Mouse (Mus musculus): ENCODE measurements around the gene Klf7.

Klf7 gene

GRCm38 (mm10) chr1:64020672-64021635 is 101.1 kb downstream of the Klf7 start:
- no peak for DNase-seq

- no peak for DNase-seq
Measured at GRCm38 (mm10) chr1:64019127-64019635, 102.9 kb downstream of the Klf7 start.

GRCm38 (mm10) chr1:64018466-64019077 is 103.5 kb downstream of the Klf7 start:
- DNase-seq: peak; percentile 22 to 40

DNA sequence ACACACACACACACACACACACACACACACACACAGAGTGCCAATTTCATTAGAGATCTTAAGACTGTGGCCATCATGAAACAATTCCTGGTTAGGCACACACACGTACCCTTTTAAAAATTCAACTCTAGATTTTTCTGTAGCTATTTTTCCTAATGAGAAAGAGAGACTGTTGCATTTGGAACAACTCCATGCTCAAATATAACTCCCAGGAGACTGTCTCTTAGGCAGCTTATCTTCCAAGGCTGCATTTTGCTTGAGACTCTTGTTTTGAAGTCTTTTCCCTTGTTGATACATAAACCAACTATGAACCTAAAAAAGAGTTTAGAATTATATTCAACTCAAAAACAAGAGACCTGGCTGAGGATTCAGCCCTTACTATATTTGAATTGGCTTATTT is 108.0 kb downstream of the Klf7 start:
- no peak for DNase-seq

DNA sequence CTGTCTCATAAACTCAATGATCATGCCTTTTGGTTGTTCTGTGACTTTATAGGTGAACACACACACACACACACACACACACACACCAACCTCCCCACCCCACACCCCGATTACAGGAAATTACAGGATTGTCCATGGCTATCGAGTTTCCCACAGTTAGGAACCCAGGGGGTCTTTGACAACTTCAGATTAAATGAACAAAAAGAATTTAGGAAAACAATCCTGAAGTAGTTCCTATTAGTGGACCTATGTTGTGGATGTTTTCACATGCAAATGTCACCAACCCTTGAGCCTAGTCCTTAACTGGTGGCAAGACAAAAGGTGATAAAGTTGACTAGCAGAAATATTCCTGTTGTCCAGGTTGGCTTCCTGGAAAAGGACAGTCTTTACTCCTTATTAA is 113.1 kb downstream of the Klf7 start:
- DNase-seq: no peak

GRCm38 (mm10) chr1:64008031-64008430 is 114.1 kb downstream of the Klf7 start:
- DNase-seq: no peak

DNA sequence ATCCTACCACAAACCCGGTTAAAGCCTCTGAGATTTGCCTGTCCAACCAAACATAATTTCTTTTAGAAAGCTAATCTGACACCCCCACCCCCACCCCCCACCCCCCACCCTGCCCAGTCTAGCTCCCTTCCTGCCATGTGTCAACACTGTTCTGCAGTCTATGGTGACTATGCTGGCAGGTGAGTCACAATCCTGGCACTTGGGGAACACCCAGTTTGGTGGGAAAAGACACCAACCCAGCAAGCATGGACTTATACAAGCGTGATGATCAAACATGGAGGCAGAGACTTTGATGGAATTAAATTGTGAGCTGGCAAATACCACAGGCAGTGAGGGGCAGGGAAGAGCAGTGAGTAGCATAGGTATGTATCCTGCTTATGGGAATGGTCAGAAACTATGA is 116.9 kb downstream of the Klf7 start:
- DNase-seq: no peak

DNA sequence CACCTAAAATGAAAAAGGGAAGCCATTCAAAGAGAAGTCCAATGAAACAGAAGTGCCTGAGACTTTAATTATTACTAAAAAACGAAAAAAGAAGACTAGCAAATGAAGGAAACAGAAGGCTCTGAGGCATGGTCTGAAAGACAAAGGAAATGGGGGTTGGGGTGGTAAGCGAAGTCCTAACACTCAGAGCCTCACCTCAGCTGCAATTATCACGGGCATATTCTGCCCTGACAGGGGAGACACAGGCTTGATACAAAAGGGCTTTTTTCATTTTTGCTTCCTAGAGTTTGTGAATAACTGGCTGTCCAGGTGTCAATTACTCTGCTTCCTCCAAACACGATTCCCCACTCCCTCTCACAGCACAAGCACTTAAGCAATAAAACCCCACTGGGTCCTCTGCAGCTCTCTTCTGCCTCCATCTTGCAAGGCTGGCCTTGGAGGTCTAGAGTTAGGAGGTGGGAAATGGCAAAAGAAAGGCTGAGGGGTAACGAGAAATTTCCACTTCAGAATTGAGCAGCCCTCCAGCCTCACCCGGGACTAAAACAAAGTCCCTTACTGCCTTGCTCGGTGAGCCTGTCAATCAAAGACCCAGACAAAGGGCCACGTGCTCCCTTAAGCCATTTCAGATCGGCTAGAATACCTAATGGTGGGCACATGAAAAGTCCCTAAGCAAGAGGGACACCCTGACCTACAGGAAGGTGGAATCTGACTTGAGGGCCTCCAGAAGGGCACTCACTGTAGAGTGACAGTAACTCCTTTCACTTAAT is 118.4 kb downstream of the Klf7 start:
- DNase-seq: no peak

DNA sequence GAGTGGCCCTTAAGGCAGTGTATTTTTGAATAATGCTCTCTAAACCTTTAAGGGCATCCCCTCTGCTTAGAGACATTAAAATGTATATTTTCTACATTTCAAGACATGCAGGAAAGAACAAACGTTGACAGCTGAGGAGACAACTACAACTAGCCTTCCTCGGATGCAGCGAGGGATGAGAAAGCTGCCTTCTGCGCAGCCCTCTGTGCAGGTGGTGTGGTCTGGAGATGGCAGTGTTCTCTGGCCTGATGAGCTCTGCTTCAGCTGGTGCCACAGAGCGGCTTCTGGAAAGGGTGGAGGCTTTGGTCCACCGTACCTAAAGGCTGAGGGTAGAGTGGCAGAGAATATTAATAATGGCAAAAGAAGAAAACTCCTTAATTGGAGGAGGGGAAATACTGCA is 120.0 kb downstream of the Klf7 start:
- DNase-seq: no peak

DNA sequence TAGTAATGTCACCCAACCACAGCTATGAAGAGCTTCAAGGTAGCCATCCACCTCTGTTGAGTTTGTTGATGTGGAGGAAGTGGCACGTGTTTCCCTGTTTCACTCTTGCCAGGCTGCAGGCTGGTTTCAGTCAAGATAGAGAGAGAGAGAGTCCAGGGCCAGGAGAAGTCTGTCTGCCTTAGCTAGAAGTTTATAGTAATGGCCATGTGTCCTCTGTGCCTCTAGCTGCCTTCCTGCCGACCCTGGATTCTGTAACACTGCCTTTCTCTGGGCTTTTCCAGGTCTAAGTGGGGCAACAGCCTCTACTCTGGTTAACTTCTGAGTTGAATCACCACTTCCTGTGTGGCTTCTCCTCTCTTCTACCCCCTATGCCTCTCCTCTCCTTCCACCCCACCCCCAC is 121.5 kb downstream of the Klf7 start:
- DNase-seq: no peak

GRCm38 (mm10) chr1:63999481-63999880 is 122.6 kb downstream of the Klf7 start:
- DNase-seq: no peak

DNA sequence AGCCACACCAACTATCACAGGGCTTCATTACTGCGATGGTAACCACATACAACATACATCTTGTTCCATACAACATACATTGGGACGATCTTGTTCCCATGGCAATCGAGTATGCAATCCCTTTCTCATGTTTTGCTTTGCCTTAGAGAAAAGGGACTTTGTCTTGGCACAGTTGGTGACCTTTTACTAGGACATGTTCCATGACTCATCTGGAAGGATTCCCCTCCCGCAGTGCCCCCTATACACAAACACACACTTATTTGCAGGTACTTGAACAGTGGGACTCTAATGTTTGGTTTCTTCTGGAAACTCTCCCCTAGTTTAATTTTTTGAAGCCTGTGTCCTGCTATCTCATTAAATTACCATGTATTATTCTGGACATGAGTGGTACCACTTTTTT is 123.2 kb downstream of the Klf7 start:
- no peak for DNase-seq

GRCm38 (mm10) chr1:63998139-63998538 is 123.9 kb downstream of the Klf7 start:
- no peak for DNase-seq

- DNase-seq: no peak
Measured at GRCm38 (mm10) chr1:63995828-63996227, 126.3 kb downstream of the Klf7 start.

- no peak for DNase-seq
Measured at GRCm38 (mm10) chr1:63995137-63995492, 127.0 kb downstream of the Klf7 start.

GRCm38 (mm10) chr1:63994248-63995136 is 127.6 kb downstream of the Klf7 start:
- DNase-seq: peak in 1 of 2 experiments; percentile 17

DNA sequence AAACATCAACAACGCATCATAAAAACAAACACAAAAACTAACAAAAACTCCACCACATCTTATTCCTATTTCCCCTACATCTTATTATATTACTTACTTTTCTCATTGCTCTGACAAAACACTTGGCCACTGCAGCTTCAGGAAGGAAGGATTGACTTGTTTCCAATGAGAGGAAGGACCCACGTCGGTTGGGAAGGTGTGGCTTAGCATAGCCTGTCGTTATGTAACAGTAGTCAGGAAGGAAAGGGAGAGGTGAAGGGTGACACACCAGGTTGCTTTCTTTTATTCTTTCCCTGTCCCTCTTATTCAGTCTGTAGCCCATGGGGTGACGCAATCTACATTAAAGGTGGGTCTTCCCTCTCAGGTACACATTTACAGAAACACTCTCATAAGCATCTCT is 129.6 kb downstream of the Klf7 start:
- DNase-seq: no peak

GRCm38 (mm10) chr1:63990416-63990815 is 131.7 kb downstream of the Klf7 start:
- no peak for DNase-seq

- DNase-seq: no peak
Measured at GRCm38 (mm10) chr1:63980733-63981132, 141.3 kb downstream of the Klf7 start.
